Mouse (Mus musculus): ENCODE measurements around the gene C1qa. TPM values are rescaled to one million over a fixed set of nuclear protein-coding genes. Genes with fewer than 3 reads are reported as not detected.

The C1qa gene
- total and polyA plus RNA-seq, 2 experiments from 2014 or later, result 25.9 to 40.9 TPM

DNA sequence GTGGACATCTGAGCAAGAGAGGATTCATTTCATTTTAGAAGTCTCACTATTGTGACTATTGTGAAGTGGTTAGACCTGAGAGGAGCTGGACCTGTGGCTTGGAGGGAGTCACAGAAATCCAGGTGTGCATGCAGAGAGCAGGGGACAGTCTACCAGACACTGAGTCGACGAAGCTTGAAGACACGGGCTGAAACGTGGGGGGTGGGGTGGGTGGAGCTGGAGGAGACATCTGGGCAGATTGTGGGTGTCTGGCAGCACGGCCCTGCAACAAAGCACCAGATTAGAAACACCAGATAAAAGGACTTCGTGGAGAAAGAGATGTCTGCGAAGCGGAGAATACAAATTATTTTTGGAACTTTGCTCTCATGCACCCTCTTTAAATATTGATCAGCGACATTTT lies 35.1 kb downstream of the C1qa start:
- Histone ChIP-seq H3K4me2 (ENCODE audit: low read depth, low read length) (no peak overlapping the region), H3K27ac (ENCODE audit: low read depth) (no peak overlapping the region), H3K36me3 (replicated peaks; ENCODE audit: control insufficient read depth, insufficient read depth, low read length) (no peaks in the 10 kb centered on the region), H3K9me3 (replicated peaks; ENCODE audit: control insufficient read depth, low read length) (no peaks in the 10 kb centered on the region), H3K4me3 (ENCODE audit: low read depth, low read length) (no peak overlapping the region), H3K9ac (replicated peaks; ENCODE audit: low read depth, low read length) (no peak overlapping the region), H3K27me3 (ENCODE audit: control insufficient read depth, insufficient read depth, low read length) (peaks cover 46% of the 10 kb centered on the region), H3K4me1 (ENCODE audit: control insufficient read depth, insufficient read depth) (no peaks in the 10 kb centered on the region)
- 15% methylated on average over 9 of the region's 9 CpGs for WGBS
- ATAC-seq (ENCODE audit: insufficient read depth, low read depth), result no peak
- TF ChIP-seq CTCF (IDR thresholded peaks at IDR 0.05; ENCODE audit: low read depth) (no peak), EP300 (IDR thresholded peaks at IDR 0.05; ENCODE audit: low read depth) (no peak)
- no peak for DNase-seq (ENCODE audit: low spot score)

DNA sequence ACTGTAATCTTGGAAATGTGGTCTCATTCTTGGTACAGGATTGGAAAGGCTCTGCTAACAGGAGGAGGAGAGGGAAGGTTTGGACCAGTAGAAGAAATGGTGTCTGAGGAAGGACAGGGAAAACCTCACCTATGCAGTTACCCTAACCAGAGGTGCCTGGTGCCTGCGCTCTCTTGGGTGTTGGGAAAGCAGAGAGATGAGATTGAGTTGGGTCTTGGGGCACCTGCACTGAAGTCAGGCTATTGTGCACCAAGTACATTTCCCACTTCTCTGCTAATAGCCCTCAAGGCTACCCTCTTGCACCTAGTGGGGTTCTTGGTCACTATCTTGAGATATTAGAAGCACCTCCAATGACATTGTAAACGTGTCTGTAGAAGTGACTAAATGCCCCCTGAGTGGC lies 36.2 kb downstream of the C1qa start:
- Histone ChIP-seq H3K4me2 (ENCODE audit: low read depth, low read length) (no peak overlapping the region), H3K4me3 (ENCODE audit: low read depth, low read length) (no peak overlapping the region), H3K9ac (replicated peaks; ENCODE audit: low read depth, low read length) (no peak overlapping the region), H3K27me3 (ENCODE audit: control insufficient read depth, insufficient read depth, low read length) (peaks cover 46% of the 10 kb centered on the region), H3K36me3 (replicated peaks; ENCODE audit: control insufficient read depth, insufficient read depth, low read length) (no peaks in the 10 kb centered on the region), H3K27ac (ENCODE audit: low read depth) (no peak overlapping the region), H3K9me3 (replicated peaks; ENCODE audit: control insufficient read depth, low read length) (no peaks in the 10 kb centered on the region), H3K4me1 (ENCODE audit: control insufficient read depth, insufficient read depth) (no peaks in the 10 kb centered on the region)
- 48% methylated on average over 2 of the region's 2 CpGs for WGBS
- no peak for DNase-seq (ENCODE audit: low spot score)
- TF ChIP-seq CTCF (IDR thresholded peaks at IDR 0.05; ENCODE audit: low read depth), result no peak
- no peak for TF ChIP-seq EP300 (IDR thresholded peaks at IDR 0.05; ENCODE audit: low read depth)
- no peak for ATAC-seq (ENCODE audit: insufficient read depth, low read depth)

DNA sequence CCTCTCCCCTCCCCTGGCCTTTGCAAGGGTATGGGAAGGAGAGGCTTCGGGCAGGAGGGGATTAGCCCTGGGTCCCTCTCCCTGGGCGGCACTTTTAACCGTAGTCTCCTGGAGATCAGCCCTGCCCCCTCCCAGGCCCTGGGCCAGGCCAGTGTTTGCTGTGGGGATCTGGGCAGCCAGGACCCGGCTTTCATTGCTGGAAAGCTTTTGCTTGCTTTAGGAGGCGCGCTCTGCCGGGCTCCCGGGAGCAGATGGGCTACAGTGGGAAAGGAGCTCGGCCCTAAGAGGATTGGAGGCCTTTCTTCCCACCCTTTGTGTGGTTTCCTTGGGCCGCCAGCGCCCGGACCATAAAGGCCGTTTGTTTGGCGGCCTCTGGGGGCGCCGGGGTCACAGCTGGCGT lies 36.8 kb downstream of the C1qa start:
- no peaks in the 10 kb centered on the region for H3K36me3 ChIP-seq (replicated peaks; ENCODE audit: control insufficient read depth, insufficient read depth, low read length)
- H3K27ac ChIP-seq (ENCODE audit: low read depth), result no peak overlapping the region
- H3K9me3 ChIP-seq (replicated peaks; ENCODE audit: control insufficient read depth, low read length), result no peaks in the 10 kb centered on the region
- DNase-seq (ENCODE audit: low spot score) (no peak), ATAC-seq (ENCODE audit: insufficient read depth, low read depth) (no peak)
- peaks cover 42% of the 10 kb centered on the region for H3K27me3 ChIP-seq (ENCODE audit: control insufficient read depth, insufficient read depth, low read length)
- TF ChIP-seq CTCF (IDR thresholded peaks at IDR 0.05; ENCODE audit: low read depth), result no peak
- no peak for TF ChIP-seq EP300 (IDR thresholded peaks at IDR 0.05; ENCODE audit: low read depth)
- H3K9ac ChIP-seq (replicated peaks; ENCODE audit: low read depth, low read length), result no peak overlapping the region
- WGBS, result 7% methylated on average over 17 of the region's 17 CpGs
- no peak overlapping the region for H3K4me2 ChIP-seq (ENCODE audit: low read depth, low read length)
- H3K4me1 ChIP-seq (ENCODE audit: control insufficient read depth, insufficient read depth), result no peaks in the 10 kb centered on the region
- H3K4me3 ChIP-seq (ENCODE audit: low read depth, low read length), result no peak overlapping the region

DNA sequence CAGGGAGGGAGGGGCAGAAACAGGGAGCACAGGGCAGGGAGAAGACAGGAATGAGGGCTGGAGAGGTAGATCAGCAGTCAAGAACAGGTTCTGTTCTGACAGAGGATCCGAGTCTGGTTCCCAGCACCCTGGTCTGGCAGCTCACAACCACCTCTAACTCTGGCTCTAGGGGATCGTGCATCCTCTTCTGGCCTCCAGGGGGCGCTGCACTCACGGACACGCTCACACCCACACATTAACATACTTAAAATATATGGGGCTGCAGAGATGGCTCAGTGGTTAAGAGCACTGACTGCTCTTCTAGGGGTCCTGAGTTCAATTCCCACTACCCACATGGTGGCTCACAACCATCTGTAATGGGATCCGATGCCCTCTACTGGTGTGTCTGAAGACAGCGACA lies 38.6 kb downstream of the C1qa start:
- H3K9ac ChIP-seq (replicated peaks; ENCODE audit: low read depth, low read length), result no peak overlapping the region
- no peaks in the 10 kb centered on the region for H3K4me1 ChIP-seq (ENCODE audit: control insufficient read depth, insufficient read depth)
- no peak overlapping the region for H3K27ac ChIP-seq (ENCODE audit: low read depth)
- ATAC-seq (ENCODE audit: insufficient read depth, low read depth), result no peak
- H3K4me2 ChIP-seq (ENCODE audit: low read depth, low read length), result no peak overlapping the region
- no peak overlapping the region for H3K4me3 ChIP-seq (ENCODE audit: low read depth, low read length)
- no peaks in the 10 kb centered on the region for H3K36me3 ChIP-seq (replicated peaks; ENCODE audit: control insufficient read depth, insufficient read depth, low read length)
- no peaks in the 10 kb centered on the region for H3K9me3 ChIP-seq (replicated peaks; ENCODE audit: control insufficient read depth, low read length)
- peaks cover 34% of the 10 kb centered on the region for H3K27me3 ChIP-seq (ENCODE audit: control insufficient read depth, insufficient read depth, low read length)
- TF ChIP-seq CTCF (IDR thresholded peaks at IDR 0.05; ENCODE audit: low read depth) (no peak), EP300 (IDR thresholded peaks at IDR 0.05; ENCODE audit: low read depth) (no peak)
- DNase-seq (ENCODE audit: low spot score), result no peak
- 83% methylated on average over 7 of the region's 7 CpGs for WGBS

DNA sequence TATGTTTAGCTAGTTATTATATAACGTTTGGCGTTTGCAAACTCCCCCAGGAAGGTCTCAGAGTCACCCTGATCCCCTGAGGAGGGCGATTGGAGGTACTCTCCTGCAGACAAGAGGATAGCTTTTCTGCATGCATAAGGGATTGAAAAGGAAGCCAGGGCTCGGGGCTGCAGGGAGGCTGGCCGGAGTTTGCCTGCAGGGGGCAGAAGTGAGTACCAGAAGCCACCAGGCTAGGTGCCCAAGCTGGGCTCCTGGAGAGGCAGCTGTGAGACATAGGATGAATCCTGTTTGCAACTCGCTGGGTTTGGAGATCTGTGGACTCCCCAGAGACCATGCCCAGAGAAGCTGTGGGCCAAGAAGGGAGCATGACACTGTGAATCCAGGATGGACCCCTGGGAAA lies 43.5 kb downstream of the C1qa start:
- WGBS, result 31% methylated on average over 6 of the region's 6 CpGs
- DNase-seq (ENCODE audit: low spot score) (no peak), ATAC-seq (ENCODE audit: insufficient read depth, low read depth) (no peak)
- H3K27me3 ChIP-seq (ENCODE audit: control insufficient read depth, insufficient read depth, low read length), result peaks cover 4% of the 10 kb centered on the region; the same call in 1 of the 2 replicates
- TF ChIP-seq CTCF (IDR thresholded peaks at IDR 0.05; ENCODE audit: low read depth) (no peak), EP300 (IDR thresholded peaks at IDR 0.05; ENCODE audit: low read depth) (no peak)
- no peak overlapping the region for H3K4me2 ChIP-seq (ENCODE audit: low read depth, low read length)
- H3K9me3 ChIP-seq (replicated peaks; ENCODE audit: control insufficient read depth, low read length), result no peaks in the 10 kb centered on the region
- no peak overlapping the region for H3K9ac ChIP-seq (replicated peaks; ENCODE audit: low read depth, low read length)
- no peaks in the 10 kb centered on the region for H3K4me1 ChIP-seq (ENCODE audit: control insufficient read depth, insufficient read depth)
- no peak overlapping the region for H3K4me3 ChIP-seq (ENCODE audit: low read depth, low read length)
- H3K36me3 ChIP-seq (replicated peaks; ENCODE audit: control insufficient read depth, insufficient read depth, low read length), result no peaks in the 10 kb centered on the region
- H3K27ac ChIP-seq (ENCODE audit: low read depth), result no peak overlapping the region

GRCm38 (mm10) chr4:136852989-136853388 lies 45.6 kb downstream of the C1qa start:
- no peak for DNase-seq (ENCODE audit: low spot score)
- TF ChIP-seq CTCF (IDR thresholded peaks at IDR 0.05; ENCODE audit: low read depth) (no peak), EP300 (IDR thresholded peaks at IDR 0.05; ENCODE audit: low read depth) (no peak)
- Histone ChIP-seq H3K27ac (ENCODE audit: low read depth) (no peak overlapping the region), H3K4me1 (ENCODE audit: control insufficient read depth, insufficient read depth) (no peaks in the 10 kb centered on the region), H3K9ac (replicated peaks; ENCODE audit: low read depth, low read length) (no peak overlapping the region), H3K4me2 (ENCODE audit: low read depth, low read length) (no peak overlapping the region), H3K36me3 (replicated peaks; ENCODE audit: control insufficient read depth, insufficient read depth, low read length) (no peaks in the 10 kb centered on the region), H3K4me3 (ENCODE audit: low read depth, low read length) (no peak overlapping the region), H3K27me3 (ENCODE audit: control insufficient read depth, insufficient read depth, low read length) (peaks cover 5% of the 10 kb centered on the region; the same call in 1 of the 2 replicates), H3K9me3 (replicated peaks; ENCODE audit: control insufficient read depth, low read length) (no peaks in the 10 kb centered on the region)
- WGBS, result 85% methylated on average over 12 of the region's 12 CpGs
- no peak for ATAC-seq (ENCODE audit: insufficient read depth, low read depth)
